Mouse (Mus musculus): Measurements from ENCODE around the gene Ss18l2.
A peak's percentile ranks its signal among the peaks of the same experiment; 100 is the strongest.

- TF ChIP-seq CTCF (IDR thresholded peaks at IDR 0.05; ENCODE audit: borderline replicate concordance, control insufficient read depth, extremely low read depth, insufficient read depth, low read length, poor library complexity): peak; percentile 100
- no peak for TF ChIP-seq POLR2A (IDR thresholded peaks at IDR 0.05; ENCODE audit: control insufficient read depth, extremely low read depth, insufficient read depth, low read length, poor library complexity)
These were observed 12.7 kb upstream of the Ss18l2 start for GRCm38 (mm10) chr9:121697150-121698049.
